14 mouse cellular contexts compared by ENCODE assay signal in the genomic region with DNA sequence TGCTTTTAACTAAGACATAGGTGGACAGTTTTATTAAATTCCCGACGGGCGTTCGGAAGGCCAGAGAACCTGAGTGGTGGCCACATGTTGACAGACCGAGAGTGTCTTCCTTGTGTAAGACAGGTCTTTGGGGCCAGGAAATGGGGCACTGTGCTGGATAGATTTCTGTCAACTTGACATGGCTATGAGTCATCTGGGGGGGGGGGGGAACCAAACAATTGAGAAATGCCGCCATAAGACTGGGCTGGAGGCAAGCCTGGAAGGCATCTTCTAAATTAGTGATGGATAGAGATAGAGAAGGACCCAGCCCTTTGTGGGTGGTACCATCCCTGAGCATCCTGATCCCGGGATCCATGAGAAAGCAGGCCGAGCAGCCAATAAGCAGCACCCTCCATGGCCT. TPM values are rescaled to one million over a fixed set of nuclear protein-coding genes. Genes with fewer than 3 reads are reported as not detected.
A peak's percentile ranks its signal among the peaks of the same experiment; 100 is the strongest.
DNase-seq lines count a peak whose midpoint lies in the region; ATAC-seq lines count a peak whose summit lies in the region.
"Had no signal": no experiment of that assay in that cellular context is flagged by ENCODE, and none has a peak within 500 bp of the region (broad histone marks: within the 10 kb centered on the region; RNA-seq: fewer than 3 reads in every experiment).

No protein-coding gene starts in this region.

- peak; percentile 35 for ATAC-seq in CD4-positive, CD25-positive, alpha-beta regulatory T cell, adult 4 months
- peak; percentile 33 for ATAC-seq in inflammation-experienced regulatory T-cells, adult 6 months
- ATAC-seq in megakaryocyte progenitor cell, adult 5-6 weeks (replicated peaks; ENCODE audit: poor library complexity), result peak; percentile 15
- no peak for ATAC-seq in forebrain, embryonic 15.5 days (replicated peaks)
- ATAC-seq in hindbrain, embryonic 14.5 days (ENCODE audit: low FRiP score), result no peak

- H3K27me3 ChIP-seq in forebrain, embryonic 15.5 days, result no peaks in the 10 kb centered on the region
- H3K27me3 ChIP-seq in hindbrain, embryonic 14.5 days (ENCODE audit: control insufficient read depth, insufficient read depth, low read length), result no peaks in the 10 kb centered on the region
- H3K27me3 ChIP-seq: midbrain, embryonic 12.5 days; neural tube, embryonic 12.5 days had no signal

- no peaks in the 10 kb centered on the region for H3K9me3 ChIP-seq in forebrain, embryonic 15.5 days
- no peaks in the 10 kb centered on the region for H3K9me3 ChIP-seq in hindbrain, embryonic 14.5 days (ENCODE audit: control insufficient read depth, low read length)
- H3K9me3 ChIP-seq: G1E; hindbrain, embryonic 10.5 days; midbrain, embryonic 12.5 days; neural tube, embryonic 12.5 days had no signal

- WGBS in forebrain, embryonic 15.5 days, result over 99% methylated on average over 8 of the region's 8 CpGs
- 95% methylated on average over 8 of the region's 8 CpGs for WGBS in hindbrain, embryonic 14.5 days

- H3K4me1 ChIP-seq in forebrain, embryonic 15.5 days, result no peaks in the 10 kb centered on the region
- no peaks in the 10 kb centered on the region for H3K4me1 ChIP-seq in hindbrain, embryonic 14.5 days (replicated peaks; ENCODE audit: control insufficient read depth, insufficient read depth, low read length)
- H3K4me1 ChIP-seq: hindbrain, embryonic 10.5 days; midbrain, embryonic 12.5 days; neural tube, embryonic 12.5 days had no signal

- no peaks in the 10 kb centered on the region for H3K36me3 ChIP-seq in forebrain, embryonic 15.5 days
- H3K36me3 ChIP-seq in hindbrain, embryonic 14.5 days (replicated peaks; ENCODE audit: control insufficient read depth, insufficient read depth), result no peaks in the 10 kb centered on the region
- H3K36me3 ChIP-seq: G1E; hindbrain, embryonic 10.5 days; midbrain, embryonic 12.5 days; neural tube, embryonic 12.5 days had no signal

- no peak overlapping the region for H3K27ac ChIP-seq in forebrain, embryonic 15.5 days (replicated peaks)
- no peak overlapping the region for H3K27ac ChIP-seq in hindbrain, embryonic 14.5 days
- H3K27ac ChIP-seq: hindbrain, embryonic 10.5 days; midbrain, embryonic 12.5 days; neural tube, embryonic 12.5 days had no signal

- DNase-seq in 416B (ENCODE audit: low read depth), result peak; percentile 97
- no peak for DNase-seq in hindbrain, embryonic 14.5 days (ENCODE audit: low spot score)
- DNase-seq in layer of hippocampus, adult 11-12 months (ENCODE audit: low spot score), result no peak
- DNase-seq: cerebellum, adult 2 months; embryo, embryonic 11 days had no signal

- no peak overlapping the region for H3K4me3 ChIP-seq in forebrain, embryonic 15.5 days
- H3K4me3 ChIP-seq in hindbrain, embryonic 14.5 days (replicated peaks; ENCODE audit: low read length), result no peak overlapping the region
- H3K4me3 ChIP-seq: hindbrain, embryonic 10.5 days; midbrain, embryonic 12.5 days; neural tube, embryonic 12.5 days had no signal

- no peak overlapping the region for H3K9ac ChIP-seq in forebrain, embryonic 15.5 days (replicated peaks)
- H3K9ac ChIP-seq in hindbrain, embryonic 14.5 days, result no peak overlapping the region
- H3K9ac ChIP-seq: lung, embryonic 14.5 days; midbrain, embryonic 12.5 days; neural tube, embryonic 12.5 days had no signal

- no peak overlapping the region for H3K4me2 ChIP-seq in forebrain, embryonic 15.5 days (replicated peaks)
- no peak overlapping the region for H3K4me2 ChIP-seq in hindbrain, embryonic 14.5 days (replicated peaks)
- H3K4me2 ChIP-seq: lung, embryonic 14.5 days; midbrain, embryonic 12.5 days; neural tube, embryonic 12.5 days had no signal

RNA-seq across cellular contexts. Expression of a gene that starts 15.7 kb away (rescaled TPM):
- 1,000 to 10,000 TPM; 1,323 to 1,460 TPM for polyA plus RNA-seq in CD4-positive, CD25-positive, alpha-beta regulatory T cell, adult 4 months (2017; shearing (Covaris generic))
- polyA plus RNA-seq in inflammation-experienced regulatory T-cells, adult 6 months (2017; shearing (Covaris generic)), result 1,000 to 10,000 TPM; 1,485 to 2,247 (median 1,910) TPM
- total RNA-seq in megakaryocyte progenitor cell, adult 5-6 weeks (2015), result 4,537 and 5,213 TPM in 2 replicates
- 2,549 and 3,020 TPM in 2 replicates for total RNA-seq in megakaryocyte progenitor cell, adult 5-6 weeks (2017)
- 5.5 and 6.4 TPM in 2 replicates for polyA plus RNA-seq in forebrain, embryonic 15.5 days (2015; fragmentation: Nextera tagmentation; extraction: Ambion mirVana)
- 11.5 and 13.8 TPM in 2 replicates for polyA plus RNA-seq in hindbrain, embryonic 14.5 days (2014; fragmentation: Nextera tagmentation; extraction: Ambion mirVana)

RNA-seq across cellular contexts. Expression of a gene that starts 35.3 kb away (rescaled TPM):
- polyA plus RNA-seq in CD4-positive, CD25-positive, alpha-beta regulatory T cell, adult 4 months (2017; shearing (Covaris generic)), result 1 to 10 TPM; 2.7 to 5.4 TPM
- 1 to 10 TPM; 4.1 to 8.7 (median 5.0) TPM for polyA plus RNA-seq in inflammation-experienced regulatory T-cells, adult 6 months (2017; shearing (Covaris generic))
- total RNA-seq in megakaryocyte progenitor cell, adult 5-6 weeks (2015), result 18.7 and 26.5 TPM in 2 replicates
- 14.8 and 19.4 TPM in 2 replicates for total RNA-seq in megakaryocyte progenitor cell, adult 5-6 weeks (2017)
- polyA plus RNA-seq in forebrain, embryonic 15.5 days (2015; fragmentation: Nextera tagmentation; extraction: Ambion mirVana), result 69.3 and 76.0 TPM in 2 replicates
- 90.4 and 96.8 TPM in 2 replicates for polyA plus RNA-seq in hindbrain, embryonic 14.5 days (2014; fragmentation: Nextera tagmentation; extraction: Ambion mirVana)

RNA-seq across cellular contexts. Expression of a gene that starts 56.3 kb away (rescaled TPM):
- polyA plus RNA-seq in CD4-positive, CD25-positive, alpha-beta regulatory T cell, adult 4 months (2017; shearing (Covaris generic)), result 10 to 100 TPM; 70.9 to 80.0 TPM
- polyA plus RNA-seq in inflammation-experienced regulatory T-cells, adult 6 months (2017; shearing (Covaris generic)), result 10 to 100 TPM; 62.7 to 69.9 (median 69.4) TPM
- 64.3 and 75.4 TPM in 2 replicates for total RNA-seq in megakaryocyte progenitor cell, adult 5-6 weeks (2015)
- 78.1 and 84.2 TPM in 2 replicates for total RNA-seq in megakaryocyte progenitor cell, adult 5-6 weeks (2017)
- 76.1 and 78.8 TPM in 2 replicates for polyA plus RNA-seq in forebrain, embryonic 15.5 days (2015; fragmentation: Nextera tagmentation; extraction: Ambion mirVana)
- 60.3 and 65.7 TPM in 2 replicates for polyA plus RNA-seq in hindbrain, embryonic 14.5 days (2014; fragmentation: Nextera tagmentation; extraction: Ambion mirVana)

RNA-seq across cellular contexts. Expression of a gene that starts 59.2 kb away (rescaled TPM):
- polyA plus RNA-seq in CD4-positive, CD25-positive, alpha-beta regulatory T cell, adult 4 months (2017; shearing (Covaris generic)), result 10 to 100 TPM; 56.3 to 58.8 TPM
- polyA plus RNA-seq in inflammation-experienced regulatory T-cells, adult 6 months (2017; shearing (Covaris generic)), result 10 to 100 TPM; 51.4 to 60.7 (median 54.9) TPM
- 115 and 119 TPM in 2 replicates for total RNA-seq in megakaryocyte progenitor cell, adult 5-6 weeks (2015)
- 148 and 187 TPM in 2 replicates for total RNA-seq in megakaryocyte progenitor cell, adult 5-6 weeks (2017)
- 19.0 and 21.6 TPM in 2 replicates for polyA plus RNA-seq in forebrain, embryonic 15.5 days (2015; fragmentation: Nextera tagmentation; extraction: Ambion mirVana)
- polyA plus RNA-seq in hindbrain, embryonic 14.5 days (2014; fragmentation: Nextera tagmentation; extraction: Ambion mirVana), result 15.9 and 17.8 TPM in 2 replicates

Comparison
In these comparisons a context has a peak if more than half of its experiments do, and no peak if none do; other contexts are left out.
1. ATAC-seq: peak in CD4-positive, CD25-positive, alpha-beta regulatory T cell, adult 4 months (single experiment), inflammation-experienced regulatory T-cells, adult 6 months (single experiment) and megakaryocyte progenitor cell, adult 5-6 weeks (single experiment); none in forebrain, embryonic 15.5 days (single experiment) and hindbrain, embryonic 14.5 days (single experiment).
2. RNA of a gene that starts 15.7 kb away (polyA plus RNA-seq): 1,485 to 2,247 TPM in inflammation-experienced regulatory T-cells, adult 6 months and 1,323 to 1,460 TPM in CD4-positive, CD25-positive, alpha-beta regulatory T cell, adult 4 months; 11.5 to 13.8 TPM in hindbrain, embryonic 14.5 days and 5.5 to 6.4 TPM in forebrain, embryonic 15.5 days; every median in the first group is over 10 times any median in the second.